Mouse (Mus musculus) thymus, postnatal 14 days (tissue): ENCODE measurements around the gene Mrgpre.

ENCODE experiments used
- DNase-seq: peaks from one replicate; pipeline ENCODE4 v3.0.0; 2021

The Mrgpre gene

GRCm38 (mm10) chr7:143733746-143734145 is 50.6 kb downstream of the Mrgpre start:
- DNase-seq = no peak

GRCm38 (mm10) chr7:143729886-143730285 is 54.4 kb downstream of the Mrgpre start:
- no peak for DNase-seq
